Mouse (Mus musculus): ENCODE results near the gene Ago1. TPM values are rescaled to one million over a fixed set of nuclear protein-coding genes. Genes with fewer than 3 reads are reported as not detected.

Gene Ago1
- polyA plus RNA-seq, 1 experiment from 2014 or later: 27.8 TPM

DNA sequence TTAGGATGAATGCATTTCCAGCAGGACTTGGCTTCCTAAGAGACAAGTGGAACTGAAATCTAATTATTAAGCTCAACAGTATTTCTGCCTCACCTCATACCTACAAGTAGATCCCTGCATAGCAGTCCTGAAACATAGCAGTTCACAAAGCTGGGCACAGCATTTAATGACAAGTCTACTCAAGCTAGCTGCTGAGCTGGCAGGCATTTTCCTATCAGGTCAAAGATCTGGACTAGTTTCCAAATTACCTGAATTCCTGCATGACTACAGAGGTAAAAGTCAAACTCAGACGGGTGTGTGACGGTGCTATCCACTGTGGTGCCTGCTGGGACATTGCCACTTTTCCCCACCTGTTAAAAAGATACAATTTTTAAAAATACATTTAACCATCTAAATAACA lies 28.6 kb upstream of the Ago1 start:
- no peak for DNase-seq (ENCODE audit: low spot score, missing footprints)
- Histone ChIP-seq H3K4me1 (ENCODE audit: control insufficient read depth, insufficient read depth, low read length) (no peaks in the 10 kb centered on the region), H3K9me3 (ENCODE audit: control insufficient read depth, low read length) (no peaks in the 10 kb centered on the region), H3K4me3 (ENCODE audit: low read depth, low read length) (no peak overlapping the region), H3K27ac (ENCODE audit: low read depth, low read length) (no peak overlapping the region), H3K9ac (ENCODE audit: low read length) (no peak overlapping the region), H3K4me2 (no peak overlapping the region), H3K27me3 (ENCODE audit: control insufficient read depth, insufficient read depth, low read length) (no peaks in the 10 kb centered on the region), H3K36me3 (ENCODE audit: control insufficient read depth, insufficient read depth, low read length) (no peaks in the 10 kb centered on the region)
- ATAC-seq (ENCODE audit: low FRiP score): no peak
- 84% methylated on average over 2 of the region's 2 CpGs for WGBS

- Histone ChIP-seq H3K4me3 (ENCODE audit: low read depth, low read length) (no peak overlapping the region), H3K4me1 (ENCODE audit: control insufficient read depth, insufficient read depth, low read length) (no peaks in the 10 kb centered on the region), H3K4me2 (no peak overlapping the region), H3K36me3 (ENCODE audit: control insufficient read depth, insufficient read depth, low read length) (no peaks in the 10 kb centered on the region), H3K9ac (ENCODE audit: low read length) (no peak overlapping the region), H3K27ac (ENCODE audit: low read depth, low read length) (no peak overlapping the region), H3K9me3 (ENCODE audit: control insufficient read depth, low read length) (no peaks in the 10 kb centered on the region), H3K27me3 (ENCODE audit: control insufficient read depth, insufficient read depth, low read length) (no peaks in the 10 kb centered on the region)
- WGBS: 80% methylated on average over 5 of the region's 5 CpGs
- ATAC-seq (ENCODE audit: low FRiP score) (no peak), DNase-seq (ENCODE audit: low spot score, missing footprints) (no peak)
Measured at GRCm38 (mm10) chr4:126495942-126496790, 27.8 kb upstream of the Ago1 start.

GRCm38 (mm10) chr4:126495453-126495852 lies 27.1 kb upstream of the Ago1 start:
- Histone ChIP-seq H3K9me3 (ENCODE audit: control insufficient read depth, low read length) (no peaks in the 10 kb centered on the region), H3K9ac (ENCODE audit: low read length) (no peak overlapping the region), H3K4me1 (ENCODE audit: control insufficient read depth, insufficient read depth, low read length) (no peaks in the 10 kb centered on the region), H3K36me3 (ENCODE audit: control insufficient read depth, insufficient read depth, low read length) (no peaks in the 10 kb centered on the region), H3K4me2 (no peak overlapping the region), H3K27me3 (ENCODE audit: control insufficient read depth, insufficient read depth, low read length) (no peaks in the 10 kb centered on the region), H3K4me3 (ENCODE audit: low read depth, low read length) (no peak overlapping the region), H3K27ac (ENCODE audit: low read depth, low read length) (no peak overlapping the region)
- no peak for ATAC-seq (ENCODE audit: low FRiP score)
- 66% methylated on average over 5 of the region's 5 CpGs for whole genome bisulfite sequencing
- DNase-seq (ENCODE audit: low spot score, missing footprints): no peak

DNA sequence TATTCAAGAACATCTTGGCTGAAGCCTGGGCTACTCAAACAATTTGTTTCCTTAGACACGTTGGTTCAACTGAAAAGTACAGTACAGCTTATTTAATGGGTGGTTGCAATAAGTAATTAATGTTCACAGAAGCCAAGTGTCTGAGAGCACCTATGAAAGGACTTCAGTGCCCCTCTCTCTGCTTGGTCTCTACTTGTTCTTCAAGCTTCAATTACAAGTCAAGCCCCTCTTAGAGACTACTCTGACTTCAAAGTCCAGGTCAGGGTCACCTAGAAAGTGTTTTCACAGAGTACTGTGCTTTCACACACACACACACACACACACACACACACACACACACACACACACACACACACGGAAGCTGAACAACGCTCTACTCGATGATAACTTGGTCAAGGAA lies 25.0 kb upstream of the Ago1 start:
- no peak overlapping the region for H3K27ac ChIP-seq (ENCODE audit: low read depth, low read length)
- H3K36me3 ChIP-seq (ENCODE audit: control insufficient read depth, insufficient read depth, low read length): no peaks in the 10 kb centered on the region
- no peaks in the 10 kb centered on the region for H3K27me3 ChIP-seq (ENCODE audit: control insufficient read depth, insufficient read depth, low read length)
- DNase-seq (ENCODE audit: low spot score, missing footprints) (no peak), ATAC-seq (ENCODE audit: low FRiP score) (no peak)
- H3K9me3 ChIP-seq (ENCODE audit: control insufficient read depth, low read length): no peaks in the 10 kb centered on the region
- no peak overlapping the region for H3K9ac ChIP-seq (ENCODE audit: low read length)
- WGBS: 87% methylated on average over 4 of the region's 4 CpGs
- H3K4me3 ChIP-seq (ENCODE audit: low read depth, low read length): no peak overlapping the region
- no peak overlapping the region for H3K4me2 ChIP-seq
- no peaks in the 10 kb centered on the region for H3K4me1 ChIP-seq (ENCODE audit: control insufficient read depth, insufficient read depth, low read length)

DNA sequence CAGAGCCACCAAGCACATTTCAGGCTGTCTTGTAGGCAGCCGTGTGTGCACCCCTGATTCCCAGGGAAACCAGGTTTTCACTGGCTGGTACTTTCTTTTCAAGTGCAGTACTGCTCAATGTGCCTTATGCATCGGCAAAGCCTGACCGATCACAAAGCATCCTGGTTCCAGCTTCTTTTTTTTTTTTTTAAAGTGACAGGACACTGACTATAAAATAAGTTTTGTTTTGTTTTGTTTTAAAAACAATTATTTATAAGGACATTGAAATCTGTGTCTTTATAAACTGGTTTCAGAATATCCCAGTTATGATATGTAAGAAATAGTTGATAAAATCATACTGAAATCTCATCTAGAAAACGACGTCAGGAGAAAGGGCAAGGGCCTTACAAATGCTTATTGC lies 23.6 kb upstream of the Ago1 start:
- no peaks in the 10 kb centered on the region for H3K36me3 ChIP-seq (ENCODE audit: control insufficient read depth, insufficient read depth, low read length)
- WGBS: 48% methylated on average over 5 of the region's 5 CpGs
- no peaks in the 10 kb centered on the region for H3K9me3 ChIP-seq (ENCODE audit: control insufficient read depth, low read length)
- no peak overlapping the region for H3K4me3 ChIP-seq (ENCODE audit: low read depth, low read length)
- H3K4me1 ChIP-seq (ENCODE audit: control insufficient read depth, insufficient read depth, low read length): no peaks in the 10 kb centered on the region
- H3K9ac ChIP-seq (ENCODE audit: low read length): no peak overlapping the region
- H3K4me2 ChIP-seq: no peak overlapping the region
- DNase-seq (ENCODE audit: low spot score, missing footprints) (no peak), ATAC-seq (ENCODE audit: low FRiP score) (no peak)
- H3K27ac ChIP-seq (ENCODE audit: low read depth, low read length): no peak overlapping the region
- no peaks in the 10 kb centered on the region for H3K27me3 ChIP-seq (ENCODE audit: control insufficient read depth, insufficient read depth, low read length)

- no peak overlapping the region for H3K4me3 ChIP-seq (ENCODE audit: low read depth, low read length)
- no peak for DNase-seq (ENCODE audit: low spot score, missing footprints)
- H3K4me2 ChIP-seq: no peak overlapping the region
- no peaks in the 10 kb centered on the region for H3K36me3 ChIP-seq (ENCODE audit: control insufficient read depth, insufficient read depth, low read length)
- ATAC-seq (ENCODE audit: low FRiP score): no peak
- no peaks in the 10 kb centered on the region for H3K4me1 ChIP-seq (ENCODE audit: control insufficient read depth, insufficient read depth, low read length)
- WGBS: 88% methylated on average over 12 of the region's 12 CpGs
- H3K27me3 ChIP-seq (ENCODE audit: control insufficient read depth, insufficient read depth, low read length): no peaks in the 10 kb centered on the region
- H3K9me3 ChIP-seq (ENCODE audit: control insufficient read depth, low read length): no peaks in the 10 kb centered on the region
- no peak overlapping the region for H3K27ac ChIP-seq (ENCODE audit: low read depth, low read length)
- no peak overlapping the region for H3K9ac ChIP-seq (ENCODE audit: low read length)
Measured at GRCm38 (mm10) chr4:126490726-126491125, 22.3 kb upstream of the Ago1 start.

DNA sequence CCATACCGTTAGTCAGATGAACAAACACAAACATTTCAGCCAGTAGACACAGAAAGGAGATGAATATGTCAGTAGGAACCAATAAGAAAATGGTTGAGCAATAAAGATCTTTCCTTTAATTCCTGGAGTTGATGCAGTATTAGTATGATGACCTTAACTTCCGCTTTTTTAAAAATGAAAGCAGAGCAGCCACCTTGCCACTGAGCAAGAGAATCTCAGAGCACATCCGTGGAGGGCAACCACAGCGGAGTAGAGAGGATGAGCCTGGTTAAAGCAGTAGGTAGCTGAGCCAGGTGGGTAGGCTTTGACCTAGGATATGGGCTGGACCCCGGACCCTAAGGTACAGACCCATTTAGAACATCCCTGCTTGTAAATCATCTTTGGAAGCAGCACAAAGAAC lies 21.4 kb upstream of the Ago1 start:
- H3K36me3 ChIP-seq (ENCODE audit: control insufficient read depth, insufficient read depth, low read length): no peaks in the 10 kb centered on the region
- ATAC-seq (ENCODE audit: low FRiP score) (no peak), DNase-seq (ENCODE audit: low spot score, missing footprints) (no peak)
- no peaks in the 10 kb centered on the region; the same call in 1 of the 2 replicates for H3K27me3 ChIP-seq (ENCODE audit: control insufficient read depth, insufficient read depth, low read length)
- H3K4me3 ChIP-seq (ENCODE audit: low read depth, low read length): no peak overlapping the region
- 90% methylated on average over 5 of the region's 5 CpGs for WGBS
- no peaks in the 10 kb centered on the region for H3K4me1 ChIP-seq (ENCODE audit: control insufficient read depth, insufficient read depth, low read length)
- no peak overlapping the region for H3K27ac ChIP-seq (ENCODE audit: low read depth, low read length)
- no peak overlapping the region for H3K9ac ChIP-seq (ENCODE audit: low read length)
- H3K9me3 ChIP-seq (ENCODE audit: control insufficient read depth, low read length): no peaks in the 10 kb centered on the region
- H3K4me2 ChIP-seq: no peak overlapping the region

- DNase-seq (ENCODE audit: low spot score, missing footprints) (no peak), ATAC-seq (ENCODE audit: low FRiP score) (no peak)
- H3K36me3 ChIP-seq (ENCODE audit: control insufficient read depth, insufficient read depth, low read length): no peaks in the 10 kb centered on the region
- H3K9me3 ChIP-seq (ENCODE audit: control insufficient read depth, low read length): no peaks in the 10 kb centered on the region
- H3K9ac ChIP-seq (ENCODE audit: low read length): no peak overlapping the region
- H3K27ac ChIP-seq (ENCODE audit: low read depth, low read length): no peak overlapping the region
- H3K27me3 ChIP-seq (ENCODE audit: control insufficient read depth, insufficient read depth, low read length): no peaks in the 10 kb centered on the region; the same call in 1 of the 2 replicates
- H3K4me3 ChIP-seq (ENCODE audit: low read depth, low read length): no peak overlapping the region
- no peak overlapping the region for H3K4me2 ChIP-seq
- WGBS: 64% methylated on average over 1 of the region's 1 CpGs
- H3K4me1 ChIP-seq (ENCODE audit: control insufficient read depth, insufficient read depth, low read length): no peaks in the 10 kb centered on the region
Measured at GRCm38 (mm10) chr4:126486217-126486616, 17.8 kb upstream of the Ago1 start.

GRCm38 (mm10) chr4:126485065-126485464 lies 16.7 kb upstream of the Ago1 start:
- Histone ChIP-seq H3K9me3 (ENCODE audit: control insufficient read depth, low read length) (no peaks in the 10 kb centered on the region), H3K27me3 (ENCODE audit: control insufficient read depth, insufficient read depth, low read length) (no peaks in the 10 kb centered on the region; the same call in 1 of the 2 replicates), H3K36me3 (ENCODE audit: control insufficient read depth, insufficient read depth, low read length) (no peaks in the 10 kb centered on the region), H3K4me2 (no peak overlapping the region), H3K9ac (ENCODE audit: low read length) (no peak overlapping the region), H3K4me1 (ENCODE audit: control insufficient read depth, insufficient read depth, low read length) (no peaks in the 10 kb centered on the region), H3K4me3 (ENCODE audit: low read depth, low read length) (no peak overlapping the region), H3K27ac (ENCODE audit: low read depth, low read length) (no peak overlapping the region)
- DNase-seq (ENCODE audit: low spot score, missing footprints) (no peak), ATAC-seq (ENCODE audit: low FRiP score) (no peak)
- WGBS: 74% methylated on average over 2 of the region's 2 CpGs
